Mouse (Mus musculus) monocyte, adult 5-6 weeks (primary cell): ENCODE measurements around the gene Rnf25. TPM values are rescaled to one million over a fixed set of nuclear protein-coding genes. Genes with fewer than 3 reads are reported as not detected.

Experiments used
- ATAC-seq: fragments of 153-309, 156-312 bp; replicated peaks from 2 replicates; pipeline ENCODE4 v1.8.0; 2017; ENCODE audit warnings: mild to moderate bottlenecking; ENCODE audit not compliant: low TSS enrichment, insufficient number of reproducible peaks, severe bottlenecking, poor library complexity, low FRiP score
- total RNA-seq: library from RNA; stranded (forward); fragments of 200-1000, 200-491, 200-594 nt; gene quantifications from 3 replicates; pipeline ENCODE4 v1.2.3, GENCODE M21; 2017

Rnf25 gene
- 30.7 to 48.3 TPM (median 36.2 TPM) in 3 replicates for total RNA-seq

GRCm38 (mm10) chr1:74601267-74601962, at the start of gene Rnf25, which contains the start of gene Stk36:
Gene Rnf25 (minus strand): TSS chr1:74601397.
Gene Stk36 (plus strand): TSS chr1:74601445.
- peak; percentile 93 for ATAC-seq

- no peak for ATAC-seq
These were observed 42.7 kb upstream of the Rnf25 start for GRCm38 (mm10) chr1:74643926-74644325.

GRCm38 (mm10) chr1:74643524-74643923, 42.3 kb upstream of the Rnf25 start:
- ATAC-seq: no peak

- no peak for ATAC-seq
These were observed 31.5 kb upstream of the Rnf25 start for GRCm38 (mm10) chr1:74632734-74633133.

- ATAC-seq: no peak
These were observed 26.8 kb upstream of the Rnf25 start for GRCm38 (mm10) chr1:74628001-74628400.

- no peak for ATAC-seq
These were observed 24.9 kb upstream of the Rnf25 start for GRCm38 (mm10) chr1:74626076-74626475.

GRCm38 (mm10) chr1:74624183-74624582, 23.0 kb upstream of the Rnf25 start:
- no peak for ATAC-seq

GRCm38 (mm10) chr1:74600501-74601266, 513 bp downstream of the Rnf25 start:
- ATAC-seq: no peak

- ATAC-seq: no peak; the same call in 1 of the 2 replicates
These were observed 6.8 kb downstream of the Rnf25 start for GRCm38 (mm10) chr1:74594434-74594833.

- peak; percentile 98 for ATAC-seq
These were observed 13.3 kb downstream of the Rnf25 start, which contains the start of the genes Zfp142 and Bcs1l for GRCm38 (mm10) chr1:74587773-74588445. Gene Zfp142 (minus strand): TSS chr1:74588246. Gene Bcs1l (plus strand): TSS chr1:74588289.

GRCm38 (mm10) chr1:74587233-74587772, 13.9 kb downstream of the Rnf25 start:
- ATAC-seq: no peak; the same call in 1 of the 2 replicates

GRCm38 (mm10) chr1:74584616-74585398, 16.4 kb downstream of the Rnf25 start:
- no peak for ATAC-seq

GRCm38 (mm10) chr1:74582621-74583020, 18.6 kb downstream of the Rnf25 start:
- no peak for ATAC-seq

- no peak for ATAC-seq
These were observed 31.2 kb downstream of the Rnf25 start for GRCm38 (mm10) chr1:74569739-74570719.

- ATAC-seq: no peak
These were observed 35.4 kb downstream of the Rnf25 start for GRCm38 (mm10) chr1:74565834-74566233.

GRCm38 (mm10) chr1:74559061-74559460, 42.1 kb downstream of the Rnf25 start:
- ATAC-seq: peak; percentile 56

GRCm38 (mm10) chr1:74544184-74544583, 57.0 kb downstream of the Rnf25 start, which contains the start of gene Usp37:
Gene Usp37 (minus strand): TSS chr1:74544284.
- no peak for ATAC-seq
